Mouse (Mus musculus): ENCODE results near the gene Bmp8b.

GRCm38 (mm10) chr4:123110751-123111150 is 5.8 kb downstream of the Bmp8b start:
- TF ChIP-seq POLR2A (IDR thresholded peaks at IDR 0.05; ENCODE audit: extremely low read depth, insufficient read depth, low read length): no peak
- no peak for TF ChIP-seq CTCF (IDR thresholded peaks at IDR 0.05; ENCODE audit: extremely low read depth, insufficient read depth, low read length)
